Mouse (Mus musculus) lung, postnatal 25 days (tissue): ENCODE data around the gene Cldn5.
A peak's percentile ranks its signal among the peaks of the same experiment; 100 is the strongest.

Experiments
- DNase-seq: peaks from one replicate; pipeline ENCODE4 v3.0.0; 2022; ENCODE audit warnings: low spot score

Gene Cldn5

GRCm38 (mm10) chr16:18785485-18785884, 8.8 kb downstream of the Cldn5 start:
- no peak for DNase-seq

GRCm38 (mm10) chr16:18786652-18787051, 10.0 kb downstream of the Cldn5 start:
- no peak for DNase-seq

- no peak for DNase-seq
Measured at GRCm38 (mm10) chr16:18788627-18789406, 12.2 kb downstream of the Cldn5 start.

- no peak for DNase-seq
Measured at GRCm38 (mm10) chr16:18795223-18795899, 18.7 kb downstream of the Cldn5 start.

GRCm38 (mm10) chr16:18796645-18797044, 20.0 kb downstream of the Cldn5 start:
- no peak for DNase-seq

GRCm38 (mm10) chr16:18798151-18798550, 21.5 kb downstream of the Cldn5 start:
- DNase-seq, result no peak

- peak; percentile 42 for DNase-seq
Measured at GRCm38 (mm10) chr16:18798841-18799240, 22.2 kb downstream of the Cldn5 start.

GRCm38 (mm10) chr16:18805746-18806145, 29.1 kb downstream of the Cldn5 start:
- no peak for DNase-seq

- peak; percentile 10 for DNase-seq
Measured at GRCm38 (mm10) chr16:18809001-18809400, 32.4 kb downstream of the Cldn5 start.

- no peak for DNase-seq
Measured at GRCm38 (mm10) chr16:18811032-18811431, 34.4 kb downstream of the Cldn5 start.

GRCm38 (mm10) chr16:18811468-18812384, 35.1 kb downstream of the Cldn5 start, which contains the start of the genes Ufd1 and Cdc45:
Ufd1 (plus strand) TSS chr16:18811779.
Cdc45 (minus strand) TSS chr16:18811987.
- peak; percentile 97 for DNase-seq

GRCm38 (mm10) chr16:18812385-18812910, 35.8 kb downstream of the Cldn5 start:
- no peak for DNase-seq

GRCm38 (mm10) chr16:18822356-18822755, 45.7 kb downstream of the Cldn5 start:
- DNase-seq, result no peak

- no peak for DNase-seq
Measured at GRCm38 (mm10) chr16:18822925-18823324, 46.3 kb downstream of the Cldn5 start.
